Mouse (Mus musculus) thymus, adult 2 months (tissue): ENCODE measurements at regions not wholly inside any gene's neighbourhood (a gene's known extent, or its start where the extent isn't known, plus 50 kb on each side); places are given as distances from the start of the nearest gene placed in this dataset.

Experiments used
- DNase-seq: peaks from one replicate; pipeline ENCODE4 v3.0.0; 2021
- H3K27ac ChIP-seq: fragments of 200-500 bp; 2 replicates; pipeline ENCODE4 v1.5.1; 2012; ENCODE audit warnings: low read length, control low read depth; ENCODE audit not compliant: control insufficient read depth, insufficient read depth
- H3K27me3 ChIP-seq: fragments of 200-500 bp; 2 replicates; pipeline ENCODE4 v1.6.1; 2012; ENCODE audit warnings: mild to moderate bottlenecking, low read length, moderate library complexity, mixed read lengths; ENCODE audit not compliant: control insufficient read depth, insufficient read depth
- H3K36me3 ChIP-seq: fragments of 200-500 bp; 2 replicates; pipeline ENCODE4 v1.6.1; 2012; ENCODE audit warnings: mild to moderate bottlenecking, low read length, moderate library complexity; ENCODE audit not compliant: control insufficient read depth, insufficient read depth
- H3K4me1 ChIP-seq: fragments of 200-500 bp; replicated peaks from 2 replicates; pipeline ENCODE4 v1.6.1; 2012; ENCODE audit warnings: low read length; ENCODE audit not compliant: control insufficient read depth, insufficient read depth
- H3K4me3 ChIP-seq: fragments of 200-500 bp; 2 replicates; pipeline ENCODE4 v1.5.1; 2012; ENCODE audit warnings: mild to moderate bottlenecking, low read length, control low read depth, moderate library complexity; ENCODE audit not compliant: control insufficient read depth, insufficient read depth
- CTCF ChIP-seq: fragments of 200-500 bp; IDR thresholded peaks from 2 replicates; pipeline ENCODE4 v1.5.1; 2012; ENCODE audit warnings: mild to moderate bottlenecking, control low read depth, low read length, moderate library complexity, borderline replicate concordance; ENCODE audit not compliant: control insufficient read depth, poor library complexity, insufficient read depth; ENCODE audit errors: extremely low read depth
- POLR2A ChIP-seq: fragments of 200-500 bp; IDR thresholded peaks from 2 replicates; pipeline ENCODE4 v1.6.1; 2012; ENCODE audit warnings: mild to moderate bottlenecking, low read length, control low read depth, moderate library complexity; ENCODE audit not compliant: control insufficient read depth, poor library complexity, insufficient read depth; ENCODE audit errors: extremely low read depth
- WGBS: fragments of 180-500 bp; shearing (Covaris S2); methylation state at CpG from one replicate; pipeline ENCODE4 v1.1.7; 2018; 5-methylcytosine and 5-hydroxymethylcytosine counted together

DNA sequence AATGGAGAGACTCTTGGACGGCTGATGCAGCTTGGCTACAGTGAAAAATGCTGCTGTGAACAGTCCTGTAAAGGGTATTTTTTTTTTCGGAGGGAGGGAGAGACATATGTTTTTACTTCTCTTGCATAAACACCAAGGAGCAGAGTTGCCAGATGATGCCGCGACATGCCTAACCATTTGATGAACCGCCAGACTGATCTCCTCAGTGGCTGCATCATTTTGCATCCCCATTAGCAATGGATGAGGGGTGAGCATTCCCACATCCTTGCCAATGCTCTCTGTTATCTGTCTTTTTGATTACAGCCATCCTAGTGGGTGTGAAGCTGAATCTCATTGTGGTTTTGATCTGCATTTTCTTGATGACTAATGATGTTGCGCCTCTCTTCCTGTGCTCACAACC, 97.8 kb downstream of the Trim29 start:
- Histone ChIP-seq H3K36me3 (no peaks in the 10 kb centered on the region), H3K27ac (no peak overlapping the region), H3K4me1 (no peaks in the 10 kb centered on the region), H3K27me3 (no peaks in the 10 kb centered on the region), H3K4me3 (no peak overlapping the region)
- 81% methylated on average over 6 of the region's 6 CpGs for WGBS
- DNase-seq = no peak
- TF ChIP-seq CTCF (no peak), POLR2A (no peak)

- Histone ChIP-seq H3K27ac (no peak overlapping the region), H3K36me3 (no peaks in the 10 kb centered on the region), H3K4me1 (peaks cover 4% of the 10 kb centered on the region; the same call in 1 of the 2 replicates), H3K27me3 (no peaks in the 10 kb centered on the region), H3K4me3 (no peak overlapping the region)
- TF ChIP-seq POLR2A = no peak
- no peak for TF ChIP-seq CTCF
- whole genome bisulfite sequencing = 92% methylated on average over 3 of the region's 3 CpGs
- no peak for DNase-seq
These were observed 101.8 kb downstream of the Trim29 start for GRCm38 (mm10) chr9:43412473-43412872.

DNA sequence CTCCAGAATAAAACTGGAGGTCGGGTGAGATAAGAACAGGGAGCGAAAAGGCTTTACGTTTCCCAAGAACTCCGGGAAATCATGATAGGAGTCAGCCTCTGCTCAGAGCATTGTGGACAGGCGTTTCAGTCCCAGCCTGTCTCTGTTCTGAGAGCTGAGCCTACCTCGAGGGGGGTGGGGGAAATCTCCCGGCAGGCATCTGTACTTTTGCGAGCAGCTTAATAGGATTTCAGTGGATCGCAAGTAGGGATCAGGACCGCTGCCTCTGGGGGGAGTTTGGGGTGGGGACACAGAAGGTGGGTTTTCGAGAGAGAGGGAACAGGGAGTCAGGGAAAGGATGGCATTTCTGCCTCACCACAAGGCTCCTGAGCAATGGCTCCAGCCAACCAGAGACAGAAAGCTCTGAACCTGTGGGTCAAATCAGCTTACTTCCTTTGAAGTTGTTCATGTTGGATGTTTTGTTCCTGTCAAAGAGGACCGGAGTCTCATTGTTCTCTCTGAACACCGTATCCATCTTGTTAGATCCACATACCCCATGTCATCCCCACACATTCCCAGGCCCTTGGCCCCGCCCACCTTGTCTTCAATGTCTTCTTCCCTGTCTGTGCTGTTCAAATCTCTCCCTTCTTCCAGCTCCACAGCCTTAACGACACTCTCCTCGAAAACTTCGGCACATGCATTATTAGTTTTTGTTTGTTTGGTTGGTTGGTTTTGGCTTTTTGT, 109.5 kb downstream of the Trim29 start:
- 39% methylated on average over 17 of the region's 17 CpGs for WGBS
- Histone ChIP-seq H3K27ac (no peak overlapping the region), H3K36me3 (no peaks in the 10 kb centered on the region), H3K27me3 (no peaks in the 10 kb centered on the region), H3K4me3 (no peak overlapping the region), H3K4me1 (no peaks in the 10 kb centered on the region)
- no peak for DNase-seq
- no peak for TF ChIP-seq CTCF
- no peak for TF ChIP-seq POLR2A

- H3K36me3 ChIP-seq = no peaks in the 10 kb centered on the region
- no peaks in the 10 kb centered on the region for H3K4me1 ChIP-seq
- DNase-seq = no peak
- no peaks in the 10 kb centered on the region for H3K27me3 ChIP-seq
- 59% methylated on average over 7 of the region's 7 CpGs for WGBS
- H3K4me3 ChIP-seq = no peak overlapping the region
- TF ChIP-seq CTCF (no peak), POLR2A (no peak)
- no peak overlapping the region for H3K27ac ChIP-seq
These were observed 116.4 kb downstream of the Trim29 start for GRCm38 (mm10) chr9:43427007-43427406.

GRCm38 (mm10) chr9:43433953-43434352, 123.3 kb downstream of the Trim29 start:
- Histone ChIP-seq H3K27ac (no peak overlapping the region), H3K36me3 (no peaks in the 10 kb centered on the region), H3K4me1 (no peaks in the 10 kb centered on the region; the same call in 1 of the 2 replicates), H3K4me3 (no peak overlapping the region), H3K27me3 (no peaks in the 10 kb centered on the region)
- DNase-seq = no peak
- TF ChIP-seq POLR2A (no peak), CTCF (no peak)
- 82% methylated on average over 3 of the region's 3 CpGs for WGBS

GRCm38 (mm10) chr9:43438476-43438875, 127.8 kb downstream of the Trim29 start:
- no peak overlapping the region for H3K4me3 ChIP-seq
- no peak for DNase-seq

DNA sequence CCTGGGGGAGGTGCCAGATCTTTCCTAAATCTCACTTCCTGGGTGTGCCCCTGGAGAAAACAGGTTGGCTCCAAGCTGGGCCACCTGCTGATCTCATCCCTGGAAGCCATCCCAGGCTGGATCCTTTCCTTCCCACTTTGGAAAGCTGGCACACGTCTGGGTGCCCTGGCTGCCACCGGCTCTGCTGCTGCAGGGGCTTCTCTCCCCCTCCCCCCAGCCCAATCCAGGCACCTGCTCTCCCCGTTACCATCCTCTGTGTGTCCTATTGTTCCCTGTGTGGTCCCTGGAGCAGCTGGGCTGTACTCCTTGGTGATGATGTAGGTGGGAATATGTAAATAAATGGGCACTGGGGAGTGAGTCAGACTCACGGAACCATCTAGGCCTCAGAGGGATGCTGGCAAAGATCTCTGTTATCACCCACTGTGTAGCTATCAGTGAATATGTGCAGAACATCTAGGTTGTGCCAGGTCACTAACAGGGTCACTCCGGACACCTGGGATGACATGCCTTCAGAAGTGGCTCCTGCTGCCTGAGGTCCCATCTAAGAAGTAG, 130.4 kb downstream of the Trim29 start:
- Histone ChIP-seq H3K36me3 (no peaks in the 10 kb centered on the region), H3K4me3 (no peak overlapping the region), H3K27me3 (no peaks in the 10 kb centered on the region), H3K27ac (no peak overlapping the region), H3K4me1 (no peaks in the 10 kb centered on the region; the same call in 1 of the 2 replicates)
- TF ChIP-seq POLR2A (no peak), CTCF (no peak)
- DNase-seq = no peak
- 84% methylated on average over 5 of the region's 5 CpGs for WGBS

More at GRCm38 (mm10) chr9:43438476-43438875, 127.8 kb downstream of the Trim29 start:
- H3K4me1 ChIP-seq = no peaks in the 10 kb centered on the region; the same call in 1 of the 2 replicates
- H3K27ac ChIP-seq = no peak overlapping the region
- no peaks in the 10 kb centered on the region for H3K36me3 ChIP-seq
- H3K27me3 ChIP-seq = no peaks in the 10 kb centered on the region
- 85% methylated on average over 11 of the region's 11 CpGs for WGBS
- TF ChIP-seq CTCF (no peak), POLR2A (no peak)
